24 mouse cellular contexts compared by ENCODE assay signal in genomic region chr13:41375696-41376095, GRCm38 (mm10).
"Had no signal": no experiment of that assay in that cellular context is flagged by ENCODE, and none has a peak within 500 bp of the region (broad histone marks: within the 10 kb centered on the region; RNA-seq: fewer than 3 reads in every experiment).

No protein-coding gene starts in this region.

- H3K4me1 ChIP-seq: heart, embryonic 15.5 days; hindbrain, embryonic 15.5 days had no signal

- H3K4me2 ChIP-seq: heart, embryonic 11.5 days; heart, embryonic 13.5 days; heart, embryonic 15.5 days; hindbrain, embryonic 13.5 days; hindbrain, embryonic 15.5 days; intestine, embryonic 15.5 days; limb, embryonic 12.5 days; liver, embryonic 11.5 days had no signal

- H3K36me3 ChIP-seq: heart, embryonic 13.5 days; heart, embryonic 15.5 days; hindbrain, embryonic 10.5 days; hindbrain, embryonic 13.5 days; hindbrain, embryonic 15.5 days; intestine, embryonic 15.5 days; limb, embryonic 10.5 days; limb, embryonic 12.5 days had no signal

- H3K9ac ChIP-seq: heart, embryonic 13.5 days; heart, embryonic 15.5 days; hindbrain, embryonic 13.5 days; hindbrain, embryonic 15.5 days; intestine, embryonic 15.5 days; limb, embryonic 12.5 days had no signal

- DNase-seq: gastrocnemius, postnatal 14 days; heart, adult 2 months; heart, postnatal 14 days; heart, postnatal 4 days; kidney, adult 18-20 months; kidney, adult 8-10 months; kidney, postnatal 10 days; kidney, postnatal 25 days; kidney, postnatal 4 days; liver had no signal

- H3K27ac ChIP-seq: heart, adult 2 months; heart, embryonic 13.5 days; heart, embryonic 15.5 days; hindbrain, embryonic 10.5 days; hindbrain, embryonic 13.5 days; hindbrain, embryonic 15.5 days; intestine, embryonic 15.5 days; layer of hippocampus, adult 2 months; left cerebral cortex, adult 2 months; limb, embryonic 10.5 days; limb, embryonic 12.5 days had no signal

- H3K27me3 ChIP-seq: hindbrain, embryonic 15.5 days; intestine, embryonic 15.5 days had no signal

- ATAC-seq: inflammation-experienced regulatory T-cells, adult 6 months; intestine, embryonic 15.5 days; intestine, postnatal 0 days had no signal

- H3K9me3 ChIP-seq: heart, embryonic 13.5 days; heart, embryonic 15.5 days; hindbrain, embryonic 10.5 days; hindbrain, embryonic 13.5 days; hindbrain, embryonic 15.5 days; intestine, embryonic 15.5 days; limb, embryonic 10.5 days; limb, embryonic 12.5 days had no signal

- H3K4me3 ChIP-seq: heart, adult 2 months; heart, embryonic 13.5 days; heart, embryonic 15.5 days; hindbrain, embryonic 10.5 days; hindbrain, embryonic 13.5 days; hindbrain, embryonic 15.5 days; intestine, embryonic 15.5 days; layer of hippocampus, adult 2 months; left cerebral cortex, adult 2 months; limb, embryonic 10.5 days; limb, embryonic 12.5 days had no signal
